Mouse (Mus musculus) frontal cortex, postnatal 25 days (tissue): Measurements from ENCODE around the gene Robo1.

Source experiments
- DNase-seq, 2 experiments: peaks; one replicate each; pipeline ENCODE4 v3.0.0; 2022; ENCODE audit warnings: low spot score in 2 of 2

Gene Robo1

GRCm38 (mm10) chr16:72811908-72812307 lies 503.8 kb downstream of the Robo1 start:
- DNase-seq = no peak

GRCm38 (mm10) chr16:72828381-72828780 lies 520.3 kb downstream of the Robo1 start:
- DNase-seq = no peak

- DNase-seq = no peak
These were observed 521.4 kb downstream of the Robo1 start for GRCm38 (mm10) chr16:72829530-72829929.

DNA sequence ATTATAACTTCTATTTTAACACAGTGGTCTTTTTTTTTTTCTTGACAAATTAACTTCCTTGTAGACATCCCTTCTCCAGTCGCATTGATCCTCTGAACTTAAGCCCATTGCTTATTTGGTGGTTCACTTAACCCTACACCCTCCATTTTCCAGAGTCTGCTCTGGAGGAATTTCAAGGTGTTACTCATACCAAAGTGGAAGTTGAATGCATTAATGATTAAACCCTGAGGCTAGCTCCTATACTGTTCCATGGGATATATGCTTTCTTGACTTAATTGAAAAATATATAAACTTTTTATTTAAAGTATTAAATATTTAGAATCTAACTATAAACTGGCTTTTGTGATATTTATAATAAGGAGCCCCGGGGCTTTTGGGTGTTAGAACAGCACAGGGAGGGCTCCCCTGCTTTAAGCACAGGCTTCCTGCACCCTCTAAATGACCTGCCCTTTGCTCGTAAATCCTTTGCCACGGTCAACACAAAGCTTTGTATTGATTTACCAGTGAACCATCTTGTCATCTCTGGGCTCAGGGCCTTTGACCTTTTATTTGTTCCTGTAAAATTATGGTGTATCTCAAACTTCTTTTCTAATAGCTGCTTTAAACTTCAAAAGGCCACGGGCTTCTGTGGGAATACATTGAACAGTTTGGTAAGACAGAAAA lies 522.4 kb downstream of the Robo1 start:
- no peak for DNase-seq

DNA sequence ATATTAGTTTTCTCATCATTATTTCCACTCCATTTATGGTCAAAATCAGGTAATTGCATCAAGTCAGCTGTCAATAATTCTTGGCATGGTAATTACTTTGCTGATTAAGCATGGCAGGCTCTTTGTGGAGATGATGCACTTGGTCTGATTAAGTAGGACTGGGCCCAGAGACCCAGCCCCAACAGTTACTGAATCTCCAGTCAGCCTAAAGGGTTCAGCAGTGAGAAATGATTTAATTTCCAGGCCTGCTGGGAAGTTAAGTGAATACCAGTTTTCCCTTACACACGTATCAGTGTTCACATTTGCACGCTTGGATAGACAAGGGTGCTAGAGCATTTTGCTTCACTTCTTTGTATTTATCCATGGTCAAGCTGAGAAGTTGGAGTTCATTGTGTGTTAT lies 526.2 kb downstream of the Robo1 start:
- DNase-seq = no peak

DNA sequence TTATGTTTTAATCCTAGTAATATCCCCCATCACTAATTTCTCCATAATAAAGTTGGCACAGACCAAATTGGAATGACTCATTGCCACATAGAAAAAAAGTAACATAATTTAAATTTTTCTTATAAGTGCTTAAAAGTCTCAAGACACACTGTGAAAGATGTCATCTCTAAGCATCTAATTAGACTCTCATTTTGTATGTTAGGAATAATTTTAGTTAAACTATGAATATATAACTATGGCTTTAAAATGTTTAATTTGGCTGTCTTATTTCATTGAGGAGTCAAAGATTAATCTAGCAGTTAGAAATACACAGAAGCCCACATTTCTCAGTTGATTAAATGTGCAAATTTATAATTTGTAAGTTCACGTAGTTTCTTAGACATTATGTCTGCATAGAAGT lies 530.9 kb downstream of the Robo1 start:
- DNase-seq = no peak

GRCm38 (mm10) chr16:72841066-72841465 lies 533.0 kb downstream of the Robo1 start:
- DNase-seq = no peak

- peak in 1 of 2 experiments; percentile 14 for DNase-seq
These were observed 546.0 kb downstream of the Robo1 start for GRCm38 (mm10) chr16:72854101-72854500.

DNA sequence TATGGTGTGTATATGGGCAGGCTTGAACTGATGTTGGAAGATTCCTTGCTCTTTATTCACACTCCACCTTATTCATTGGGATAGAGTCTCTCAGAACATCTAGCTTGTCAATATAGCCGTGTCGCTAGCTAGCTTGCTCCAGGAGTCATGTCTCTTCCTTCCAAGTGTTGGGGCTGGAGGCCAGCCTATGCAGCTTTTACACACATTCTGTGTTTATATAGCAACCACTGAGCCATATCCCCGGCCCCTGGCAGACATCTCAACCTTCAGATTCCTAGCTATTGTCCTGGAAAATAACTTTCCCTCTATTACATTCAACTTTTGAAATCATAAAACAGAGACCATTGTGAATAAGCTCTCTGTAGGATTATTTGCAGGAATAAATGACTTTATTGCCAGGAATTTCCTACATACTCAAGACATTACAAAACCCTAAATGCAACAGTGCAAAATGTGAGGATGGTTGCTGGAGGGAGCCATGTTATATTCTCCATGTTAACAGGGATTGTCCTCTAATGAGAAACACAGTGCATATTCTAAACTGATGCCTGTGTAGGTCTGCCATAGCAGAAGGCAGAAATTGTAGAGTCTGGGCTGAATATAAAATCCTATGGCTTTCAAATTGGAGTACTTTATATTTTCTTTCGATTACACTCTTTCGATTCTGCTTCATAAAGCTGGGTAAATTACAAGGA lies 546.9 kb downstream of the Robo1 start:
- DNase-seq = no peak

- DNase-seq = no peak
These were observed 553.7 kb downstream of the Robo1 start for GRCm38 (mm10) chr16:72861707-72862277.

DNA sequence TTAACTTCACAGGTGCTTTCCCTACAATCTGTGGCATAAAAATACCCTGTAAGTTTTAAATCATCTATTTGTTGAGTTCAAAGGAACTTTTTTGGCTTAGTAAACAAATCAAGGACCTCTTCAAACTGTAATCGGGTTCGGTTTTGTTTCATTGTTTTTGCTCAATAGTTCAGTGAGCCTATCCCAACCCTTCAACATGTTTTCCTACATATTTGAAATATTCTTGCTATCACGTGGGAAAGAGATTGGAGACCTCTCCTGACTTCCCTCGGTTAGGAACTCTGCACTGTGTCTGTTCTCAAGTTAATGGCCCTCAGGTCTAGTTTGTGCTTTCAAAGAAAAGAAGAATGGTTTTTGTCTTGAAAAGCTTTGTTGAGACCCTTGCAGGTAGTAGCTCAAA lies 557.9 kb downstream of the Robo1 start:
- DNase-seq = no peak

GRCm38 (mm10) chr16:72874934-72875732 lies 567.0 kb downstream of the Robo1 start:
- no peak for DNase-seq

- DNase-seq = no peak
These were observed 580.0 kb downstream of the Robo1 start for GRCm38 (mm10) chr16:72888108-72888507.

GRCm38 (mm10) chr16:72889401-72889800 lies 581.3 kb downstream of the Robo1 start:
- DNase-seq = no peak

GRCm38 (mm10) chr16:72897125-72897524 lies 589.0 kb downstream of the Robo1 start:
- DNase-seq = no peak

DNA sequence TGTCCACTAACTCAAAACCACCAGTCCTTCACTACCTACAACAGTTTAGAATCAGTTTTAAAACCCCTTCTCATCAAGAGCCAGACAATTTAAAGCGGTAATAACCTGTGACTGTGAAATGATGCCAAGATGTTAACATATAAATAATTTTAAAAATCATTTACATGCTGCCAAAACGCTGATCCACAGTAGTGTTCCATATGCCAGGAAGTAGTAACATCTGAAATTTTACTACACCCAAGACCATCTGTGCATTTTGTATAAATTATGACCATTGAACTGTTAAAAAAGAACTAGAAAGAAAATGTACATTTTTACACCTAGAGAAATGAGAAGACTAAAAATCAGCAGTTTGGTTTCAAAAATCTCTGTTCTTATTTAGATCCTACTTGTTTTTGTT lies 600.8 kb downstream of the Robo1 start:
- no peak for DNase-seq

GRCm38 (mm10) chr16:72913134-72913533 lies 605.0 kb downstream of the Robo1 start:
- peak; percentile 35 to 59 for DNase-seq

DNA sequence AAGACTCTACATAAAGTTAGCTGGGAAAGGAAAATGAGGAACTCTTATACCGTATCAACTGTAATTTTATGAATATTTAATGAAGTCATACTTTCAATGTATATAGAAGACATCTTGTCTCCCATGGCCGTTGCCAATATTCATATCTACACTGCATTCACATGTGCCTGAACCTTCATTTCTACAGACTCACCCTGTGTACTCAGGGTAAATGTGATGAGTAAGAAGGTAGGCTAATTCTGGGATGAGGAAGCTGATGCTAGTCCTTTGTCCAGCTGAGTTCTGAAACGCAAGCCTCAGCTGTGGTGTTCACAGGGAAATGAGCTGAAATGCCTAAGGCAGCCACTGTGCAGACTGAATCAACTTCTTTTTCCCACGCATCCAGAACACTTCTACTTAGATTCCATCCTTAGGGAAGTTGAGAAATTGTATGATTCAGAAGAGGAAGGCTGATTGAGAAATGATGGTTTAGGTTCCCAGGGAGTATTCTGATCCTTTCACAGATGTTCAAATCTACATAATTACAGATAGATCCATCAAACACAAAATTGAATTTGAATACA lies 606.0 kb downstream of the Robo1 start:
- no peak for DNase-seq

- DNase-seq = no peak
These were observed 611.9 kb downstream of the Robo1 start for GRCm38 (mm10) chr16:72920013-72920412.

GRCm38 (mm10) chr16:72924423-72925224 lies 616.5 kb downstream of the Robo1 start:
- peak in 1 of 2 experiments; percentile 22 for DNase-seq

DNA sequence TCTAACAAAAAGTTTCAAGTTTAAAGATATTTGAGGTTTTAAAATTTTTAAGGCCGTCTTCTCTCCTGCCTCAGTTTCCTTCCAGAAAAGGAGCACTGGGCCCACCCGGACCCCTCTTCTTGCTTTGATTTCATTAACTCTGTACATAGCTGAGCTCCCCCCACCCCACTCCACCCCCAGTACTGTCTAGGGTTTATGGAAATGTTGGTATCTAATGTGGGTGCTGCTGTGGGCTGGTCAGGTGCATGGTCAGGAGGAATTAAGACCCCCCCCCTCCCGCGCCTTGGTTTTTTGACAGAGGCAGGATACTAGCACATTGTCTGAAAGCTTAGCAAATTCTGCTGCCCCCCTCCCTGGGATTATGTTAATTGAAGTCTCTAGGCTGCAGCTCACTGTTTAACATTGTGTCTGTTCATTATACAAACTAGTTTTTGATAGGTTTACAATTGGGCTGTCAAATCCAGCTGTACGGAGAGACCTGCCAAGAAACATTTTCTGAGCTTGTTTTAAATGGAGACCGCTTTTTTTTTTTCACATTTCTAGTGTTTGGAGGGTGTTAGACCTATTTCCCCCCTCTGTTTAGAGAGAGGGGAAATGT lies 620.5 kb downstream of the Robo1 start:
- no peak for DNase-seq
